Mouse (Mus musculus) midbrain, postnatal 0 days (tissue): ENCODE measurements around the gene Tpcn1. TPM values are rescaled to one million over a fixed set of nuclear protein-coding genes. Genes with fewer than 3 reads are reported as not detected.

ENCODE experiments used
- ATAC-seq: fragments of 200-750 bp; cut with Nextera tagmentation; 2 replicates; pipeline ENCODE4 v1.8.0; 2017; ENCODE audit warnings: moderate number of reproducible peaks, mild to moderate bottlenecking, moderate TSS enrichment, moderate library complexity; ENCODE audit not compliant: low FRiP score
- DNase-seq: peaks from one replicate; pipeline ENCODE4 v3.0.0-alpha.2; 2015; ENCODE audit warnings: low spot score
- H3K27ac ChIP-seq: fragments of 300-500 bp; sonication (generic); 2 replicates; pipeline ENCODE4 v1.5.1; 2014; ENCODE audit warnings: low read depth, mild to moderate bottlenecking, low read length, mixed read lengths
- H3K27me3 ChIP-seq: fragments of 300-500 bp; sonication (generic); 2 replicates; pipeline ENCODE4 v1.6.1; 2014; ENCODE audit warnings: low read length, control low read depth, mixed read lengths; ENCODE audit not compliant: insufficient read depth
- H3K36me3 ChIP-seq: fragments of 300-500 bp; sonication (generic); 2 replicates; pipeline ENCODE4 v1.6.1; 2014; ENCODE audit warnings: low read length, control low read depth, mixed read lengths; ENCODE audit not compliant: insufficient read depth
- H3K4me1 ChIP-seq: fragments of 300-500 bp; sonication (generic); 2 replicates; pipeline ENCODE4 v1.6.1; 2014; ENCODE audit warnings: mild to moderate bottlenecking, control low read depth, antibody characterized with exemption, low read length, mixed read lengths; ENCODE audit not compliant: insufficient read depth
- H3K4me2 ChIP-seq: fragments of 300-500 bp; sonication (generic); 2 replicates; pipeline ENCODE4 v1.6.1; 2014; ENCODE audit warnings: low read depth, mild to moderate bottlenecking, low read length, mixed read lengths; ENCODE audit not compliant: poor library complexity, severe bottlenecking
- H3K4me3 ChIP-seq: fragments of 300-500 bp; sonication (generic); 2 replicates; pipeline ENCODE4 v1.5.1; 2014; ENCODE audit warnings: low read depth, mild to moderate bottlenecking, low read length, moderate library complexity
- H3K9ac ChIP-seq: fragments of 300-500 bp; sonication (generic); replicated peaks from 2 replicates; pipeline ENCODE4 v1.6.1; 2014; ENCODE audit warnings: mild to moderate bottlenecking, low read length, moderate library complexity, mixed read lengths; ENCODE audit not compliant: poor library complexity, severe bottlenecking
- H3K9me3 ChIP-seq: fragments of 300-500 bp; sonication (generic); 2 replicates; pipeline ENCODE4 v1.6.1; 2016; ENCODE audit warnings: low read length, control low read depth
- CTCF ChIP-seq: IDR thresholded peaks from 2 replicates; pipeline ENCODE4 v1.5.1; 2016; ENCODE audit warnings: antibody characterized with exemption, mild to moderate bottlenecking
- WGBS: fragments of 180-500 bp; shearing (Covaris S2); extraction: QIAGEN DNeasy Blood & Tissue Kit; methylation state at CpG from one replicate; pipeline ENCODE4 v1.1.7; 2014; 5-methylcytosine and 5-hydroxymethylcytosine counted together
- polyA plus RNA-seq: library from polyadenylated mRNA; unstranded; fragments of >200 nt; fragmentation: Nextera tagmentation; extraction: Ambion mirVana; gene quantifications from 2 replicates; pipeline ENCODE4 v1.2.1, GENCODE M21; 2015
- total RNA-seq: library from RNA; depleted of rRNA; stranded (reverse); fragments of >200 nt; gene quantifications from 2 replicates; pipeline ENCODE4 v1.2.3, GENCODE M21; 2014

Gene Tpcn1
- total and polyA plus RNA-seq, 2 experiments from 2014 or later, result 9.4 to 25.3 TPM

GRCm38 (mm10) chr5:120567761-120568211, 20.7 kb downstream of the Tpcn1 start:
- peak; percentile 69 for DNase-seq
- peak overlapping the region; percentile 79 for H3K27ac ChIP-seq
- no peak for TF ChIP-seq CTCF
- H3K36me3 ChIP-seq, result no peaks in the 10 kb centered on the region
- peaks cover 29% of the 10 kb centered on the region for H3K4me1 ChIP-seq
- H3K27me3 ChIP-seq, result no peaks in the 10 kb centered on the region
- peak; percentile 28; the same call in 1 of the 2 replicates for ATAC-seq
- H3K9me3 ChIP-seq, result no peaks in the 10 kb centered on the region
- peak overlapping the region; percentile 22; the same call in 1 of the 2 replicates for H3K4me2 ChIP-seq
- 10% methylated on average over 14 of the region's 14 CpGs for WGBS
- 0 out of 2 replicates have a peak overlapping the region, but pooled peaks have one; percentile 29 for H3K9ac ChIP-seq
- no peak overlapping the region for H3K4me3 ChIP-seq

- H3K4me3 ChIP-seq, result no peak overlapping the region
- peak overlapping the region; percentile 79 for H3K27ac ChIP-seq
- DNase-seq (peak; percentile 80), ATAC-seq (0 out of 2 replicates have a peak, but pooled peaks have one; percentile 21)
- no peaks in the 10 kb centered on the region for H3K9me3 ChIP-seq
- H3K4me1 ChIP-seq, result peaks cover 29% of the 10 kb centered on the region
- H3K27me3 ChIP-seq, result no peaks in the 10 kb centered on the region
- TF ChIP-seq CTCF, result no peak
- H3K9ac ChIP-seq, result 0 out of 2 replicates have a peak overlapping the region, but pooled peaks have one; percentile 29
- no peaks in the 10 kb centered on the region for H3K36me3 ChIP-seq
- H3K4me2 ChIP-seq, result peak overlapping the region; percentile 22
- WGBS, result 13% methylated on average over 21 of the region's 21 CpGs
Observed at GRCm38 (mm10) chr5:120567253-120567701, 21.2 kb downstream of the Tpcn1 start.

GRCm38 (mm10) chr5:120566681-120567252, 21.7 kb downstream of the Tpcn1 start:
- peak overlapping the region; percentile 22; the same call in 1 of the 2 replicates for H3K4me2 ChIP-seq
- peaks cover 29% of the 10 kb centered on the region for H3K4me1 ChIP-seq
- TF ChIP-seq CTCF, result no peak
- no peaks in the 10 kb centered on the region for H3K27me3 ChIP-seq
- peak; percentile 60 for DNase-seq
- peak overlapping the region; percentile 79 for H3K27ac ChIP-seq
- no peaks in the 10 kb centered on the region for H3K36me3 ChIP-seq
- whole genome bisulfite sequencing, result 49% methylated on average over 9 of the region's 9 CpGs
- no peak overlapping the region for H3K9ac ChIP-seq
- no peak for ATAC-seq
- H3K4me3 ChIP-seq, result no peak overlapping the region
- no peaks in the 10 kb centered on the region for H3K9me3 ChIP-seq

GRCm38 (mm10) chr5:120566101-120566500, 22.4 kb downstream of the Tpcn1 start:
- DNase-seq (peak; percentile 93), ATAC-seq (peak; percentile 48)
- peak overlapping the region; percentile 79 for H3K27ac ChIP-seq
- H3K27me3 ChIP-seq, result no peaks in the 10 kb centered on the region
- H3K36me3 ChIP-seq, result no peaks in the 10 kb centered on the region
- H3K9ac ChIP-seq, result no peak overlapping the region
- no peaks in the 10 kb centered on the region for H3K9me3 ChIP-seq
- 28% methylated on average over 5 of the region's 5 CpGs for WGBS
- H3K4me3 ChIP-seq, result no peak overlapping the region
- TF ChIP-seq CTCF, result no peak
- no peak overlapping the region; the same call in 1 of the 2 replicates for H3K4me2 ChIP-seq
- peaks cover 26% of the 10 kb centered on the region for H3K4me1 ChIP-seq

GRCm38 (mm10) chr5:120565171-120565905, 23.1 kb downstream of the Tpcn1 start:
- Histone ChIP-seq H3K4me1 (peaks cover 24% of the 10 kb centered on the region), H3K27ac (peak overlapping the region; percentile 79), H3K36me3 (no peaks in the 10 kb centered on the region), H3K27me3 (no peaks in the 10 kb centered on the region), H3K9me3 (no peaks in the 10 kb centered on the region), H3K9ac (no peak overlapping the region), H3K4me2 (no peak overlapping the region; the same call in 1 of the 2 replicates), H3K4me3 (no peak overlapping the region)
- TF ChIP-seq CTCF, result no peak
- DNase-seq, result no peak
- WGBS, result 39% methylated on average over 14 of the region's 15 CpGs
- ATAC-seq, result no peak

GRCm38 (mm10) chr5:120563914-120564311, 24.6 kb downstream of the Tpcn1 start:
- Histone ChIP-seq H3K9me3 (no peaks in the 10 kb centered on the region), H3K27me3 (no peaks in the 10 kb centered on the region), H3K9ac (no peak overlapping the region), H3K4me3 (no peak overlapping the region), H3K36me3 (no peaks in the 10 kb centered on the region), H3K4me1 (peaks cover 24% of the 10 kb centered on the region), H3K4me2 (no peak overlapping the region), H3K27ac (no peak overlapping the region)
- no peak for ATAC-seq
- DNase-seq, result no peak
- no peak for TF ChIP-seq CTCF
- WGBS, result 63% methylated on average over 4 of the region's 4 CpGs
